19 mouse cellular contexts compared by ENCODE assay signal in genomic region chr13:76877887-76878763, GRCm38 (mm10).
DNase-seq lines count a peak whose midpoint lies in the region; ATAC-seq and TF ChIP-seq lines count a peak whose summit lies in the region.
"Had no signal": no experiment of that assay in that cellular context is flagged by ENCODE, and none has a peak within 500 bp of the region (broad histone marks: within the 10 kb centered on the region; RNA-seq: fewer than 3 reads in every experiment).

No protein-coding gene starts in this region.

- WGBS in embryonic facial prominence, embryonic 14.5 days = 60% methylated on average over 8 of the region's 8 CpGs
- 87% methylated on average over 8 of the region's 8 CpGs for WGBS in embryonic facial prominence, embryonic 10.5 days

- H3K4me1 ChIP-seq in embryonic facial prominence, embryonic 14.5 days (ENCODE audit: control insufficient read depth, insufficient read depth, low read length) = no peaks in the 10 kb centered on the region
- no peaks in the 10 kb centered on the region for H3K4me1 ChIP-seq in embryonic facial prominence, embryonic 10.5 days
- H3K4me1 ChIP-seq: embryonic facial prominence, embryonic 13.5 days; heart, embryonic 13.5 days; hindbrain, embryonic 15.5 days had no signal

- ATAC-seq in embryonic facial prominence, embryonic 14.5 days (ENCODE audit: low read depth) = no peak
- ATAC-seq: intestine, embryonic 16.5 days had no signal

- peak; percentile 11 for DNase-seq in embryonic facial prominence, embryonic 14.5 days (ENCODE audit: low spot score)
- DNase-seq in embryonic facial prominence, embryonic 10.5 days (ENCODE audit: low spot score) = no peak
- DNase-seq in layer of hippocampus, adult 2 months (ENCODE audit: low spot score in 2 of 2) = no peak
- DNase-seq in layer of hippocampus, postnatal 36 days = no peak
- peak; percentile 34 to 61 for DNase-seq in right cerebral cortex, postnatal 10 days (ENCODE audit: low spot score in 2 of 2)
- DNase-seq in right cerebral cortex, postnatal 25 days = no peak
- peak; percentile 60 for DNase-seq in brain, adult 2 months (ENCODE audit: low read depth, low spot score)
- no peak for DNase-seq in kidney, postnatal 4 days
- DNase-seq: adrenal gland, adult 8-10 months; adrenal gland, postnatal 36 days; cerebellum, adult 11-12 months; gastrocnemius, postnatal 36 days; heart, adult 11 months; heart, postnatal 36 days had no signal

- no peaks in the 10 kb centered on the region for H3K36me3 ChIP-seq in embryonic facial prominence, embryonic 14.5 days (ENCODE audit: control insufficient read depth, insufficient read depth, low read length)
- H3K36me3 ChIP-seq in embryonic facial prominence, embryonic 10.5 days (replicated peaks) = no peaks in the 10 kb centered on the region
- H3K36me3 ChIP-seq: embryonic facial prominence, embryonic 13.5 days; forebrain, embryonic 15.5 days; heart, embryonic 13.5 days; hindbrain, embryonic 15.5 days had no signal

- TF ChIP-seq CTCF in layer of hippocampus, adult 2 months (conservative IDR thresholded peaks at IDR 0.05) = no peak

- H3K4me2 ChIP-seq in embryonic facial prominence, embryonic 14.5 days (ENCODE audit: low read depth, low read length) = no peak overlapping the region
- H3K4me2 ChIP-seq: embryonic facial prominence, embryonic 13.5 days; forebrain, embryonic 15.5 days; heart, embryonic 13.5 days; hindbrain, embryonic 15.5 days had no signal

- no peak overlapping the region for H3K9ac ChIP-seq in embryonic facial prominence, embryonic 14.5 days (ENCODE audit: low read depth, low read length)
- H3K9ac ChIP-seq: embryonic facial prominence, embryonic 13.5 days; forebrain, embryonic 15.5 days; heart, embryonic 13.5 days; hindbrain, embryonic 15.5 days had no signal

- no peaks in the 10 kb centered on the region for H3K27me3 ChIP-seq in embryonic facial prominence, embryonic 14.5 days (replicated peaks; ENCODE audit: control insufficient read depth, insufficient read depth, low read length)
- no peaks in the 10 kb centered on the region for H3K27me3 ChIP-seq in embryonic facial prominence, embryonic 10.5 days (replicated peaks; ENCODE audit: low read depth, poor library complexity, severe bottlenecking)
- H3K27me3 ChIP-seq: embryonic facial prominence, embryonic 13.5 days; forebrain, embryonic 15.5 days; heart, embryonic 13.5 days; hindbrain, embryonic 15.5 days had no signal

- H3K4me3 ChIP-seq in embryonic facial prominence, embryonic 14.5 days (ENCODE audit: low read depth, low read length) = no peak overlapping the region
- no peak overlapping the region for H3K4me3 ChIP-seq in embryonic facial prominence, embryonic 10.5 days
- no peak overlapping the region for H3K4me3 ChIP-seq in layer of hippocampus, adult 2 months
- H3K4me3 ChIP-seq: embryonic facial prominence, embryonic 13.5 days; forebrain, embryonic 15.5 days; heart, embryonic 13.5 days; hindbrain, embryonic 15.5 days had no signal

- no peak overlapping the region for H3K27ac ChIP-seq in embryonic facial prominence, embryonic 14.5 days (replicated peaks; ENCODE audit: low read depth, low read length)
- no peak overlapping the region for H3K27ac ChIP-seq in embryonic facial prominence, embryonic 10.5 days (replicated peaks)
- H3K27ac ChIP-seq in layer of hippocampus, adult 2 months = peak overlapping the region; percentile 36; the same call in 1 of the 2 replicates
- H3K27ac ChIP-seq: embryonic facial prominence, embryonic 13.5 days; forebrain, embryonic 15.5 days; heart, embryonic 13.5 days; hindbrain, embryonic 15.5 days had no signal

- H3K9me3 ChIP-seq in embryonic facial prominence, embryonic 14.5 days (ENCODE audit: control insufficient read depth, low read length) = no peaks in the 10 kb centered on the region
- no peaks in the 10 kb centered on the region for H3K9me3 ChIP-seq in embryonic facial prominence, embryonic 10.5 days
- H3K9me3 ChIP-seq: embryonic facial prominence, embryonic 13.5 days; forebrain, embryonic 15.5 days; heart, embryonic 13.5 days; hindbrain, embryonic 15.5 days had no signal

Comparison
In these comparisons a context has a peak if more than half of its experiments do, and no peak if none do; other contexts are left out.
1. DNase-seq: peak in embryonic facial prominence, embryonic 14.5 days (single experiment), right cerebral cortex, postnatal 10 days (2 of 2) and brain, adult 2 months (single experiment); none in embryonic facial prominence, embryonic 10.5 days (single experiment), layer of hippocampus, adult 2 months (0 of 2), layer of hippocampus, postnatal 36 days (0 of 2), right cerebral cortex, postnatal 25 days (single experiment) and kidney, postnatal 4 days (0 of 2).